Mouse (Mus musculus) heart, embryonic 16.5 days (tissue): ENCODE measurements at regions not wholly inside any gene's neighbourhood (a gene's known extent, or its start where the extent isn't known, plus 50 kb on each side); places are given as distances from the start of the nearest gene placed in this dataset.

Experiments used
- ATAC-seq: fragments of 200-750 bp; cut with Nextera tagmentation; replicated peaks from 2 replicates; pipeline ENCODE4 v1.8.0; 2017; ENCODE audit warnings: moderate number of reproducible peaks; ENCODE audit not compliant: insufficient read depth, low FRiP score; ENCODE audit errors: extremely low read depth
- H3K27ac ChIP-seq: fragments of 300-500 bp; sonication (generic); 2 replicates; pipeline ENCODE4 v1.5.1; 2014; ENCODE audit warnings: mild to moderate bottlenecking, low read length, control low read depth, moderate library complexity
- H3K27me3 ChIP-seq: fragments of 300-500 bp; sonication (generic); 2 replicates; pipeline ENCODE4 v1.6.1; 2014; ENCODE audit warnings: low read length, mixed read lengths; ENCODE audit not compliant: control insufficient read depth, insufficient read depth
- H3K36me3 ChIP-seq: fragments of 300-500 bp; sonication (generic); 2 replicates; pipeline ENCODE4 v1.6.1; 2014; ENCODE audit not compliant: control insufficient read depth, insufficient read depth
- H3K4me1 ChIP-seq: fragments of 300-500 bp; sonication (generic); 2 replicates; pipeline ENCODE4 v1.6.1; 2014; ENCODE audit warnings: low read length, mixed read lengths; ENCODE audit not compliant: control insufficient read depth, insufficient read depth
- H3K4me2 ChIP-seq: fragments of 300-500 bp; sonication (generic); 2 replicates; pipeline ENCODE4 v1.6.1; 2014; ENCODE audit warnings: low read depth, mild to moderate bottlenecking, control low read depth, low read length
- H3K4me3 ChIP-seq: fragments of 300-500 bp; sonication (generic); 2 replicates; pipeline ENCODE4 v1.5.1; 2014; ENCODE audit warnings: mild to moderate bottlenecking, control low read depth, low read length
- H3K9ac ChIP-seq: fragments of 300-500 bp; sonication (generic); 2 replicates; pipeline ENCODE4 v1.6.1; 2014; ENCODE audit warnings: low read length, control low read depth
- H3K9me3 ChIP-seq: fragments of 300-500 bp; sonication (generic); replicated peaks from 2 replicates; pipeline ENCODE4 v1.6.1; 2016; ENCODE audit warnings: low read length; ENCODE audit not compliant: control insufficient read depth
- WGBS: fragments of 180-500 bp; shearing (Covaris S2); extraction: QIAGEN DNeasy Blood & Tissue Kit; methylation state at CpG from one replicate; pipeline ENCODE4 v1.1.7; 2014; 5-methylcytosine and 5-hydroxymethylcytosine counted together

DNA sequence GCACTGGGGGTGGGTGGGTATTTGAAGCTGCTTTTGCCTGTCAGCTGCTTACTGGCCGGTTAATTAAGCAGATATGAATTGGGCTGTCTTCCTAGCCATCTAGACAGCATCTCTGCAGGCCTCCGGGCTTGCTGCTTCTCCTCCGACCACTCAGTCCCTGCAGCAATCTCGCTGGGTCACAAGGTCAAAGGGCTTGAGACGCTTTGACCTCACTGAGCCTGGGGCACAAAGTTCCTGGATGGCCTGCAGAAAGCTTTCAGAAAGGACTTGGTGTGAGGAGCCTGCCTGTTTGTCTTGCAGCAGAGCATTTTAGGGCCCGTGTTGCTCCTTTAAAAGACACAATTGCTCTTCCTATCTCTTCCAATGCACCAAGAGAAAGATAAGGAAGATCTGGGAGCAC lies 83.7 kb upstream of the Ppp2r5a start:
- H3K9ac ChIP-seq = no peak overlapping the region
- no peak for ATAC-seq
- no peaks in the 10 kb centered on the region for H3K9me3 ChIP-seq
- WGBS = 69% methylated on average over 6 of the region's 6 CpGs
- no peaks in the 10 kb centered on the region for H3K36me3 ChIP-seq
- H3K27me3 ChIP-seq = no peaks in the 10 kb centered on the region
- no peak overlapping the region for H3K4me2 ChIP-seq
- H3K27ac ChIP-seq = no peak overlapping the region
- H3K4me3 ChIP-seq = no peak overlapping the region
- H3K4me1 ChIP-seq = peaks cover 10% of the 10 kb centered on the region

- Histone ChIP-seq H3K4me2 (no peak overlapping the region), H3K9ac (no peak overlapping the region), H3K36me3 (no peaks in the 10 kb centered on the region), H3K4me3 (no peak overlapping the region), H3K9me3 (no peaks in the 10 kb centered on the region), H3K27ac (no peak overlapping the region), H3K4me1 (peaks cover 16% of the 10 kb centered on the region), H3K27me3 (no peaks in the 10 kb centered on the region)
- 84% methylated on average over 8 of the region's 8 CpGs for WGBS
- no peak for ATAC-seq
Measured at GRCm38 (mm10) chr1:191484726-191485425, 81.8 kb upstream of the Ppp2r5a start.

DNA sequence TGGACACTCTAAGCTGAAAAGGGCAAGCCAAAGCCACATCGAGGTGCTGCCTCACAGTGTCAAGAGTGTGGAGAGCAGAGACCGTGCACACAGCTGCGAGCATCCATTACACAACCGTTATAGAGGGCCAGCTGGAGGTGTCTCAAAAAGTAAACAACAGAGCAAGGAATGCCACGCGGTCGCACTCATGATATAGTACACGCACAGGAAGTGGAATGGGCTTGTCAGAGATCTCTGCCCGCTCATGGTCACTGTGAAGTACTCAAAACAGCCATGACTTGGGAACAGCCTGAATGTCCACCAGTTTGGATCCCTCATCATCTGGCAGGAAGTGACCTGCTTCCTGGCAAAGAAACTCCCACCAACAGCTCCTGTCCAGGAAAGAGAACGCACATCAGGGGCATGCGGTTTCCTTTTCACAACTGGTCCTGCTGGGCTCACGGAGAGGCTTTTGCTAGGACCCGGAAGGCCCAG lies 76.9 kb upstream of the Ppp2r5a start:
- no peak overlapping the region for H3K4me2 ChIP-seq
- no peak overlapping the region for H3K9ac ChIP-seq
- no peaks in the 10 kb centered on the region for H3K9me3 ChIP-seq
- H3K36me3 ChIP-seq = no peaks in the 10 kb centered on the region
- WGBS = 46% methylated on average over 13 of the region's 13 CpGs
- 0 out of 2 replicates have a peak, but pooled peaks cover 8% of the 10 kb centered on the region for H3K4me1 ChIP-seq
- H3K4me3 ChIP-seq = no peak overlapping the region
- peak overlapping the region; percentile 25 for H3K27ac ChIP-seq
- no peaks in the 10 kb centered on the region for H3K27me3 ChIP-seq
- ATAC-seq = peak; percentile 76

- H3K4me2 ChIP-seq = no peak overlapping the region
- no peaks in the 10 kb centered on the region for H3K27me3 ChIP-seq
- no peak overlapping the region for H3K4me3 ChIP-seq
- ATAC-seq = no peak
- 84% methylated on average over 5 of the region's 5 CpGs for WGBS
- H3K9me3 ChIP-seq = no peaks in the 10 kb centered on the region
- no peak overlapping the region for H3K27ac ChIP-seq
- no peaks in the 10 kb centered on the region for H3K36me3 ChIP-seq
- H3K9ac ChIP-seq = no peak overlapping the region
- peaks cover 18% of the 10 kb centered on the region for H3K4me1 ChIP-seq
Measured at GRCm38 (mm10) chr1:191472551-191472950, 69.5 kb upstream of the Ppp2r5a start.

DNA sequence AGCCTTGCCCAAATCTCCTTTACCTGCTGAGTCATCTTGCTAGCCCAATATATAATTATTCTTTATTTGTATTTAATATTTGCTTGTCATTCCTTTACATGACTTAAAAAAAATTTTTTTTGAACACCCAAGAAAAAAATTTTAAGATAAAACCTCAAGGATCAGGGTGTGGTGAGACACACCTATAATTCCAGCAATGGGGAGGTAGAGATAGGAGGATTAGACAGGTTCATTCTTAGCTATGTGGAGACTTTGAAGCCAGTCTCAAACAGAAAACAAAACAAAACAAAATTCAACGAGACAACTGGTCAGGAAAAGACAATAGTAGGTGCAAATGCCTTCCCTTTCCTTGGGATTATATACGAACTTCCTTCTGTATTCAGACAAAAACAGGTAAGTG lies 68.4 kb upstream of the Ppp2r5a start:
- no peak overlapping the region for H3K4me2 ChIP-seq
- H3K27ac ChIP-seq = no peak overlapping the region; the same call in 1 of the 2 replicates
- WGBS = 85% methylated on average over 2 of the region's 2 CpGs
- H3K9me3 ChIP-seq = no peaks in the 10 kb centered on the region
- H3K9ac ChIP-seq = no peak overlapping the region
- peaks cover 24% of the 10 kb centered on the region for H3K4me1 ChIP-seq
- ATAC-seq = no peak
- H3K4me3 ChIP-seq = no peak overlapping the region
- H3K27me3 ChIP-seq = no peaks in the 10 kb centered on the region
- no peaks in the 10 kb centered on the region for H3K36me3 ChIP-seq

- no peak overlapping the region for H3K4me3 ChIP-seq
- no peaks in the 10 kb centered on the region for H3K36me3 ChIP-seq
- no peaks in the 10 kb centered on the region for H3K9me3 ChIP-seq
- WGBS = 19% methylated on average over 13 of the region's 13 CpGs
- peaks cover 29% of the 10 kb centered on the region for H3K4me1 ChIP-seq
- H3K27ac ChIP-seq = peak overlapping the region; percentile 80
- ATAC-seq = peak; percentile 79
- H3K27me3 ChIP-seq = no peaks in the 10 kb centered on the region
- H3K4me2 ChIP-seq = peak overlapping the region; percentile 49
- H3K9ac ChIP-seq = peak overlapping the region; percentile 29
Measured at GRCm38 (mm10) chr1:191470190-191470985, 67.3 kb upstream of the Ppp2r5a start.

DNA sequence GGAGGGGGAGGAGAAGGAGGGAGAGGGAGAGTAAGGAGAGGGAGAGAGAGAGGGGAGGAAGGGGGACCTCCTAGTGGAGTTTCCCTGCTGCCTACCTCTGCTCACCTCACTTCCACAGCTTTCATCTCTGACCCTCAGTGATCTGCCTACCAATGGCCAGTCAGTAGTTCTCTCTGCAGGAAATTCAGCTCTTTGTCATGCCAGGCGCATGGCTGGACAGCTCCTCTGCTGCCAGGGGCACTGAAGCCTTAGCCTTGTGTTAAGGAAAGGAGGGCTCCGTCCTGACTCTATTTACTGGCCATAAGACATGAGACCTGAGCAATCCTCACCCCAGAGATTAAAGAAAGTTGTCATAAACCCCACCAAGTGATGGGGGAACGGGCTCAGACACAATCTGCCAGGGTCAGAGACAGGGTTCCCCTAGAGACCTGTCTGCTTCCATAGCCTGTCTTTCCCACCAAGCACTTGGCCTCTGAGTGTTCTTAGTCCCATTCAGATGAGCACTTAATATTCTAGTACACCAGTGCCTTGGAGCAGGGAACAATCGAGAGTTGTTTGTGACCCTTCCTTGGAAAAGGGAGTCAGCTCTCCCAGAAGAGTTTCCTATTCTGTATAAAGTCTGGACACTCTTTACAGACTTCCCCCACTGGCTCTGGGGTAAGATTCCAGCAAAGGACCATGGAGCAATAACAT lies 65.9 kb upstream of the Ppp2r5a start:
- H3K36me3 ChIP-seq = no peaks in the 10 kb centered on the region
- no peak for ATAC-seq
- H3K4me1 ChIP-seq = peaks cover 37% of the 10 kb centered on the region
- no peak overlapping the region for H3K4me2 ChIP-seq
- no peak overlapping the region for H3K9ac ChIP-seq
- H3K9me3 ChIP-seq = no peaks in the 10 kb centered on the region
- 62% methylated on average over 4 of the region's 4 CpGs for WGBS
- H3K27ac ChIP-seq = no peak overlapping the region
- no peak overlapping the region for H3K4me3 ChIP-seq
- H3K27me3 ChIP-seq = no peaks in the 10 kb centered on the region

DNA sequence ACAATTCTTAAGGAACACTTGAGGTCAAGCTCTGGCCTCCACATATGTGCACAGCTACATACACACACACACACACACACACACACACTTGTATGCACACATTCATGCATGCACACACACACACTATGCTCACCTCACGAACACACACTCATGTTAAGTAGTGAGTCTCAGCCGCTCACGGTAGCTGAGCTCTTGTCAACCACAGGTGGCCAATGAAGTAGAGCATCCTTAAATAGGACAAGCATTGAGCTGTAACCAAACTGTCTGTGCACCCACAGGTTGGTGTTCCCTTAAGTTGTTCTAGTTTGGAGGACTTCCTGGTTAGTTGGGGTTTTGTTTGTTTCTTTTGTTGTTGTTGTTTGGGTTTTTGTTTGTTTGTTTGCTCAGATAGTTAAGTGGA lies 63.2 kb upstream of the Ppp2r5a start:
- no peaks in the 10 kb centered on the region for H3K36me3 ChIP-seq
- WGBS = 87% methylated on average over 3 of the region's 3 CpGs
- no peak overlapping the region for H3K9ac ChIP-seq
- H3K4me2 ChIP-seq = no peak overlapping the region
- H3K4me3 ChIP-seq = no peak overlapping the region
- no peaks in the 10 kb centered on the region for H3K9me3 ChIP-seq
- no peak for ATAC-seq
- H3K27ac ChIP-seq = no peak overlapping the region
- H3K4me1 ChIP-seq = peaks cover 48% of the 10 kb centered on the region
- H3K27me3 ChIP-seq = no peaks in the 10 kb centered on the region

DNA sequence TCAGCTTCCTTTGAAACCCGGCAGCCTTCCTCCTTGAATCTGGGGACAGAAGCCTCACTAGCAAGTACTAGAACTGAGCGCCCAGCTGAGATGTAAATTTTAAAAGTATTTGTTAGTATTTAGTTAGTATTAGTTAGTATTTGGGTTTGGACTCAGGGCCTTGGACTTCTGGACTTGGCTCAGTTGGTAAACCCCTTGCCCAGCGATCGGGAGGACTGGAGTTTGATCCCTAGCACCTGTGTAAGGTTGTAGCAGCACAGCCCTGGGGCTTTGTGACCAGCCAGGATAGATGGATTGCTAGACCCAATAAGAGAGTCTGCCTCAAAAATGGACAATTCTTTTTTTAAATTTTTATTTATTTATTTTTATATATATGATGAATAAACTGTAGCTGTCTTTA lies 62.7 kb upstream of the Ppp2r5a start:
- no peak for ATAC-seq
- H3K4me3 ChIP-seq = no peak overlapping the region
- WGBS = 82% methylated on average over 4 of the region's 4 CpGs
- no peak overlapping the region for H3K4me2 ChIP-seq
- peak overlapping the region; percentile 33; the same call in 1 of the 2 replicates for H3K27ac ChIP-seq
- no peaks in the 10 kb centered on the region for H3K27me3 ChIP-seq
- H3K4me1 ChIP-seq = peaks cover 49% of the 10 kb centered on the region
- no peak overlapping the region for H3K9ac ChIP-seq
- H3K9me3 ChIP-seq = no peaks in the 10 kb centered on the region
- no peaks in the 10 kb centered on the region for H3K36me3 ChIP-seq
